Mouse (Mus musculus) gastrocnemius, postnatal 14 days (tissue): ENCODE measurements around the gene Klhl31. TPM values are rescaled to one million over a fixed set of nuclear protein-coding genes. Genes with fewer than 3 reads are reported as not detected.

Source experiments
- DNase-seq: peaks from one replicate; pipeline ENCODE4 v3.0.0; 2021; ENCODE audit warnings: mixed read lengths
- intact Hi-C: fragments of 180-260 bp; cut with DNase I; formaldehyde crosslinking; loops from one replicate; pipeline ENCODE4 v1.15.1; 2025; ENCODE audit warnings: low total_unique reads
- total RNA-seq, 2 experiments: library from RNA; stranded (reverse); gene quantifications; 2 replicates each; pipeline ENCODE4 v1.2.3; 2021

Gene Klhl31
- total RNA-seq, 2 experiments from 2014 or later: 489 to 543 TPM

DNA sequence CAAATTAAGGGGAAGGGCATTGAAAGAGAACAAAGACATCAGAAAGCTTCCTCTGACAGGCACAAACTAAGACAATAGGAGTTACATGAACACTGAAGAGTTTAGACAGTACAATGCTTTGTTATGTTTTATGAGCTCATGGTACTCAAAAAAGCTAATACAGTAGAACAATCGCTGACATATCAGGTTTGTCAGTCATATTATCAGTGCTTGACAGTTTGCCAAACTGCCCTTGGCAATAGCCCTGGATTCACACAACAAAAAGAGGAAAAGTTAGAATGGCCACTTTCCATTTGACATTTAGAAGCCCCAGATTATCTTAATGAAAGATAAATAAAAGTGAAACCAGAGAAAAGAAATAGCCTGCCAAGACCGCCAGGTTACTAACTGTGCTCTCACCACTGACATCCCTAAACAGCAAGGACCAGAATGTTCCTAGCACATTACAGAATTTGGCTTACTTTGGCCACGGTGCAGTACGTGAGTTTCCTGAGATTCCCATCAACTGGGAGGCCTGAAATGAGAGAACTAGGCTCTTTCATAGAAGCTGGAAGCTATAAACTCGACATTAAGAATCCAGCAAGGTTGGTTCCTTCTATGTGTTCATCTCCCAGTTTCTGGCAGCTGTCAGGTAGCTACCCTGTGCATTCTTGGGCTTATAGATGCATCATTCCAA, 49.7 kb downstream of the Klhl31 start:
- intact Hi-C loops: no loop called here
- DNase-seq: no peak

DNA sequence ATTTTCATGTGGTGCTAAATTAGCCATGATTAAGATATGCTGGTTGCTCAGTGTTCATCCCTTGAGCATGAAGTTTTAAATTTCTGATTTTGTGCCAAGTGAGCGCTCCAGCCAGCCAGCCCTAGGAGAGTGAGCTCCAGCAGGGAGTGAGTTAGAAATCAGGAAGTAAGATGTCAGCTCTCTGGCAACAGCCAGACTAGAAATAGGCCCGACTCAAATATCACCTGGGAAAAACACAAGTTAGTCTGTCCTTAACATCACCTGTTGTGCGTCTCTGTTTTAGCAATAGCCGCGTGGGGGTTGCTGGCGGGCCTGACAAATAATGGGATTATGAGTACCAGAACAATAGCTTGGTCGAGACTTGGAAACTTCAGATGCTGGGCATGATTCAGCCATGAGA, 56.4 kb downstream of the Klhl31 start:
- intact Hi-C loops: no loop called here
- no peak for DNase-seq

DNA sequence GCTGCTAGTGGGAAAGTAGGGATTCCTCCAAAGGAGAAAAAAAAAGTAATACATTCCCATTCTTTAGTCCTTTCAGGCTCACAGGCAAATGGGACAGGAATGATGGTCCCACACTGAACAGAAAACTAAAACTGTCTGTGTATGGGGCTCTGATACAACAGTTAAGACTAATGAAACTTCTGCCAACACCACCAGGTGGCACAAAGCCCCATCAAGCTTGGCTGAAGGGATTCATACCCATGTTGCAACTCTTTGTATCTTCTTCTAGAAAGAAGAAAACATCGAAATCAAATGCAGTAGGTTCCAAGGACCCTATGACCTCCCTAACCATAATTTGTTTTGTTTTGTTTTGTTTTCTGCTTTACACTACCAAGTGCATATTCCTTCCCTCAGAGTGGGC, 57.1 kb downstream of the Klhl31 start:
- intact Hi-C loops: no loop called here
- no peak for DNase-seq

DNA sequence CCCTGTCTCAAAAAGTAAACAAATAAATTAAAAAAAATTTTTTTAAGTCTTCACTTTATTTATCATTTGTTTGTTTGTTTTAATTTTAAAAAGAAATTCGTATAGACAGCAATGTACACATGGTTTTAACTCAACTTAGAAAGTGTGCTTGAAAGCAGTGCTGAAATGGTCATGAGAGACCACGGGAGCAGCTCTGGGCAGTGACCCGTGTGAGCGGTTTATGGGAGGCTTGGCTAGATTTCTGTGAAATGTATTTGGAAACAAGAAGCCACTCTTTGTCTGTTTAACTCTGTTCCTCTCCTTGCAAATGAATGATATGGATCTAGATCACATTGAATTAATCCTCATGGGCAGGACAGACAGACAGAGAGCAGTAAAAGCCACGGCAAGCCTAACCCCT, 59.3 kb downstream of the Klhl31 start:
- intact Hi-C loops: no loop called here

DNA sequence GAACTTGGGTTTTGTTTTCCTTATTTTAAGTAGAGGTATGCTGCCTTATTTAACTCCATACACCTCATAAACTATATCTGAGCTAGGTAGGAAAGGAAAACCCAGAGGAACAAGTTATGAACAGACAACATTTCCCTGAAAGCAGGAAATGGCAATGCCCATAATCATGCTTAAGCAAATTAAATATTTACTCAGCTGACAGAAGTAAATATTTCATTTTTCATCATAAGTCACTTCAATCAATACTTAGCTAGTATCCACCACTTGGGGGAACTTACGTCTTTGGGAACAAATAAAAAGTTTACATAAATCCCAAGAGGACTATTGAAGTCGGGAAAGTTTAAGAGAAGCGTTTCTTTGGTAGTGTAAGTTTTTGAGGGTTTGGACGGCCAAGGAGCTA, 67.2 kb downstream of the Klhl31 start:
- intact Hi-C loops: no loop called here
- no peak for DNase-seq

More for the DNA sequence above, 59.3 kb downstream of the Klhl31 start:
- DNase-seq: no peak

DNA sequence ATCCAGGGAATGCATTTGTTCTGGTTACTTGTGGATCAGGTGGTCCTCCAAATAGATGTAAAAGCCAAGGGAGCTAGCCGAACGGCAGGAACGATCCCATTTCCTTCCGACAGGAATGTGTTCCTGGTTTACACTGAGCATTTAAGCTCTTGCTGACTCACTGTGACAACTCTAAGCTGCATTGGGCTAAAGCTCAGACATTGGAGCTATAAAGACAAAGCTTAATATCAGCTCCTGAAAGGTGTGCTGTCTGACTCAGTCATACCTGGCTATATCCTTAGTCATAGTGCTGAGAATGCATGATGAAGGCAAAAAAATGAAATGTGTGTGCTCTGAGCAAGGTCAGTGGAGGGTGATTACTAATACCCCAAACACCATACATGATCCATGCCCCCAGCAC, 67.8 kb downstream of the Klhl31 start:
- DNase-seq: no peak
- intact Hi-C loops: no loop called here

DNA sequence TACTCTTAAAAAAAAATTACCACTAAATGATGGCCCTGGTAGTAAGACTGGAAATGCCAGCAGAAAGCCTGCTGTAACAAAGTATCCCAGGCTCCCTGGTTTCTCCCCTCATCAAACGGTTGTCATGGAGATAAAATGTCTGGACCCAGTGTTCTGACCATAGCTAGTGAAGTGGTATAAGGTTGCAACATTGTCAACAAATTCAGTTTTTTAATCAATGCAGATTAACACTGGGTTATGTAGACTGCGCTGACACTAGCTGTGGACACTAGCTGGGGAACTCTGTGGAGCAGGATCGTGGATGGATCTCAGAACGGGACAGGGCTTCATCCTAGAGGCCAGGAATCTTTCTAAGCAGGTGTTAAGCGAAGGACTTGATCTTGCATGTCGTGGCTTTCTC, 70.2 kb downstream of the Klhl31 start:
- DNase-seq: no peak
- intact Hi-C loops: no loop called here

DNA sequence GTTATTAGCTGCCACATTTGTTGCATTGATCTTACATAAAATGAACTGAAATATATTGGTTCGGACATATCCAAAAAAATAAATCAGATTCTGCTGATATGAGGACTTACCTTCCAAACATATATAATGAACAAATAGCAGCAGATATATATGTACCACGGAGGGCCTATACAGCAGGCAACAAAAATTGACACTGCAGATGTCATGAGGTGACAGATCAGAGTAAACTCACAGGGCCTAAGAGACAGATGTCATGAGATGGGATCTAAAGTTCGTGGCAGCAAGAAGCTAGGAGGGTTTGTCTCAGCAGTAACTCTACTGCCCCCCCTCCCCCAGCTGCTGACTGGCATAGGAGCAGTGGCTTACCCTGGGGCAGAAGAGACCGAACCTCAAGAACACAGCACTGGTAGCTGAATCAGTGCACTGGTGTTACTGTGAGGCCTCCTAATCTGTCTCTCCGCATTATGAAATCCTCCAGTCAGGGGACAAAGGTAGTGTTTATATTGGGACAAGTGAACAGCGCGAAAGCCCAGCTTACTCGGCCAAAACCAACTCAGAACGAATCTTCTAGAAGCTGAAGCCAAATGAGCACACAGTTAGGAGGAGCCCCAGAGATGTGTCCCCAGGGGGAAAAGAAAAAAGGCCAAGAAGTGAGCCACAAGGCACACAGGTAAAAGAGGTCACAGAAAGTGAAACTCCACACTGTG, 71.3 kb downstream of the Klhl31 start:
- no peak for DNase-seq
- intact Hi-C loops: no loop called here

DNA sequence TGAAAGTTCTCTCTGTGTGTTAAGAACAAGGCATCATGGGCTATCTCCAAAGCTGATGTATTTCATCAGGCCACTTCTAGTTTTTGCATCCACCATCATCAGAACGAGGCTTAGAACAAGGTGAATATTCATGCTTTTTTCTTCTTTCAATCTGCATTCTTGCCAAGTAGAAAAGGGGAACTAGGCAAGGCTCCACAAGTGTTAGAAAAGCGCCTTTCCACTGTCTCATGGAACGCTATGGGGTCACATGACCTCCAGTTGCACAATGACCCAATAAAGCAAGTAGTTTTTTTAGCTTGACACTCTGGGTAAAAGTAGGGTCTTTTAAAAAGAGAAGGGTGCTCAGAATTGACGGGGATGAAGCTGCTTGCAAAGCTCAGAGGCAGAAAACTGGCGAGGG, 72.7 kb downstream of the Klhl31 start:
- DNase-seq: no peak
- intact Hi-C loops: no loop called here

Other genes with a start within 250 kb of the Klhl31 start
- gene Lrrc1, start 91.6 kb upstream of the Klhl31 start, total RNA-seq: 1 to 10 TPM; 1.2 to 1.6 TPM
- 1 to 10 TPM; 4.3 to 5.0 TPM for gene Gclc, start 118.0 kb downstream of the Klhl31 start, total RNA-seq